Mouse (Mus musculus) ES-Bruce4 (cell line): ENCODE measurements around the gene Ttc38. TPM values are rescaled to one million over a fixed set of nuclear protein-coding genes. Genes with fewer than 3 reads are reported as not detected.

Experiments
- H3K27ac ChIP-seq: 2 replicates; pipeline ENCODE4 v1.5.1; 2012; ENCODE audit warnings: low read length, inconsistent platforms; ENCODE audit not compliant: insufficient read depth
- H3K27me3 ChIP-seq: 2 replicates; pipeline ENCODE4 v1.6.1; 2012; ENCODE audit warnings: mild to moderate bottlenecking, low read length, inconsistent platforms; ENCODE audit not compliant: control insufficient read depth, poor library complexity, insufficient read depth, severe bottlenecking
- H3K36me3 ChIP-seq: 2 replicates; pipeline ENCODE4 v1.6.1; 2012; ENCODE audit warnings: inconsistent platforms, mild to moderate bottlenecking, low read length, moderate library complexity; ENCODE audit not compliant: control insufficient read depth, poor library complexity, insufficient read depth, severe bottlenecking
- H3K4me1 ChIP-seq: one replicate; pipeline ENCODE4 v1.8.1; 2011; ENCODE audit warnings: low read length; ENCODE audit not compliant: control insufficient read depth, insufficient read depth
- H3K4me3 ChIP-seq: 2 replicates; pipeline ENCODE4 v1.5.1; 2011; ENCODE audit warnings: low read depth, mild to moderate bottlenecking, low read length
- H3K9ac ChIP-seq: 2 replicates; pipeline ENCODE4 v1.6.1; 2012; ENCODE audit warnings: low read depth, mild to moderate bottlenecking, inconsistent platforms; ENCODE audit not compliant: poor library complexity, severe bottlenecking
- H3K9me3 ChIP-seq: replicated peaks from 2 replicates; pipeline ENCODE4 v1.6.1; 2012; ENCODE audit warnings: mild to moderate bottlenecking, low read length, inconsistent platforms; ENCODE audit not compliant: control insufficient read depth, poor library complexity, insufficient read depth, severe bottlenecking
- CTCF ChIP-seq: IDR thresholded peaks from one replicate; pipeline ENCODE4 v1.8.1; 2011; ENCODE audit warnings: low read depth, low read length
- EP300 ChIP-seq: IDR thresholded peaks from 2 replicates; pipeline ENCODE4 v1.6.1; 2011; ENCODE audit warnings: low read depth, low read length; ENCODE audit not compliant: insufficient read depth
- POLR2A ChIP-seq: IDR thresholded peaks from one replicate; pipeline ENCODE4 v1.8.1; 2011; ENCODE audit warnings: low read length; ENCODE audit not compliant: insufficient read depth
- polyA plus RNA-seq: library from polyadenylated mRNA; stranded (reverse); fragments of >200 nt; gene quantifications from 2 replicates; pipeline ENCODE4 v1.2.4, GENCODE M21; 2011; ENCODE audit warnings: low read depth; ENCODE audit not compliant: missing spikeins, insufficient read depth, insufficient read length

Gene Ttc38
- polyA plus RNA-seq, 1 experiment, result 6.3 TPM

- H3K4me3 ChIP-seq, result peak overlapping the region; percentile 83
- no peak for TF ChIP-seq POLR2A
- TF ChIP-seq CTCF, result no peak
- no peak for TF ChIP-seq EP300
- H3K27me3 ChIP-seq, result no peaks in the 10 kb centered on the region
- no peak overlapping the region for H3K27ac ChIP-seq
- no peaks in the 10 kb centered on the region for H3K4me1 ChIP-seq
- no peaks in the 10 kb centered on the region for H3K36me3 ChIP-seq
- H3K9me3 ChIP-seq, result no peaks in the 10 kb centered on the region
- H3K9ac ChIP-seq, result peak overlapping the region; percentile 71
These were observed 21.1 kb upstream of the Ttc38 start for GRCm38 (mm10) chr15:85810806-85811521.

- Histone ChIP-seq H3K4me3 (peak within 1 kb of the TSS; percentile 83), H3K9ac (peak within 1 kb of the TSS; percentile 71), H3K36me3 (no peaks in the 10 kb centered on the region), H3K4me1 (no peaks in the 10 kb centered on the region), H3K27me3 (no peaks in the 10 kb centered on the region), H3K9me3 (no peaks in the 10 kb centered on the region), H3K27ac (peak within 1 kb of the TSS; percentile 13)
- peak; percentile 89 for TF ChIP-seq POLR2A
- TF ChIP-seq EP300, result peak; percentile 10; the same call in 1 of the 2 replicates
- TF ChIP-seq CTCF, result no peak
These were observed 20.4 kb upstream of the Ttc38 start, which contains the start of gene Cdpf1 for GRCm38 (mm10) chr15:85811535-85812277. Gene Cdpf1 (minus strand): TSS chr15:85811697.

- Histone ChIP-seq H3K4me3 (no peak overlapping the region), H3K9ac (no peak overlapping the region), H3K9me3 (no peaks in the 10 kb centered on the region), H3K4me1 (no peaks in the 10 kb centered on the region), H3K36me3 (no peaks in the 10 kb centered on the region), H3K27ac (no peak overlapping the region), H3K27me3 (no peaks in the 10 kb centered on the region)
- TF ChIP-seq EP300, result no peak
- no peak for TF ChIP-seq CTCF
- TF ChIP-seq POLR2A, result no peak
These were observed 18.7 kb upstream of the Ttc38 start for GRCm38 (mm10) chr15:85813428-85813827.

GRCm38 (mm10) chr15:85821203-85822010, 10.7 kb upstream of the Ttc38 start, which contains the start of gene Pkdrej:
Gene Pkdrej (minus strand): TSS chr15:85821734.
- no peak within 1 kb of the TSS for H3K27ac ChIP-seq
- TF ChIP-seq POLR2A, result no peak
- no peak for TF ChIP-seq CTCF
- no peak for TF ChIP-seq EP300

GRCm38 (mm10) chr15:85822011-85822359, 10.1 kb upstream of the Ttc38 start:
- no peaks in the 10 kb centered on the region for H3K36me3 ChIP-seq
- no peaks in the 10 kb centered on the region for H3K4me1 ChIP-seq
- no peaks in the 10 kb centered on the region for H3K9me3 ChIP-seq
- H3K9ac ChIP-seq, result peak overlapping the region; percentile 58
- H3K27me3 ChIP-seq, result 0 out of 2 replicates have a peak, but pooled peaks cover 3% of the 10 kb centered on the region
- no peak overlapping the region for H3K27ac ChIP-seq
- TF ChIP-seq CTCF (no peak), EP300 (no peak), POLR2A (no peak)
- peak overlapping the region; percentile 68 for H3K4me3 ChIP-seq

More at GRCm38 (mm10) chr15:85821203-85822010, 10.7 kb upstream of the Ttc38 start, which contains the start of gene Pkdrej:
- peak within 1 kb of the TSS; percentile 68 for H3K4me3 ChIP-seq
- H3K4me1 ChIP-seq, result no peaks in the 10 kb centered on the region
- H3K9me3 ChIP-seq, result no peaks in the 10 kb centered on the region
- H3K36me3 ChIP-seq, result no peaks in the 10 kb centered on the region
- H3K9ac ChIP-seq, result peak within 1 kb of the TSS; percentile 58
- H3K27me3 ChIP-seq, result 0 out of 2 replicates have a peak, but pooled peaks cover 3% of the 10 kb centered on the region
